Mouse (Mus musculus) midbrain, embryonic 10.5 days (tissue): ENCODE results near the gene Mamdc4. TPM values are rescaled to one million over a fixed set of nuclear protein-coding genes. Genes with fewer than 3 reads are reported as not detected.
"Not testable (repeated sequence)": the region's sequence is repeated elsewhere in the genome, so short reads cannot be mapped to it uniquely, and the experiment has no call there.

ENCODE experiments used
- DNase-seq: peaks from one replicate; pipeline ENCODE4 v3.0.0-alpha.2; 2017; ENCODE audit warnings: low spot score
- H3K27ac ChIP-seq: fragments of 300-500 bp; sonication (generic); replicated peaks from 2 replicates; pipeline ENCODE4 v1.5.1; 2016; ENCODE audit warnings: mild to moderate bottlenecking
- H3K27me3 ChIP-seq: fragments of 300-500 bp; sonication (generic); 2 replicates; pipeline ENCODE4 v1.6.1; 2016; ENCODE audit warnings: low read depth, mild to moderate bottlenecking; ENCODE audit not compliant: poor library complexity, severe bottlenecking
- H3K36me3 ChIP-seq: fragments of 300-500 bp; sonication (generic); 2 replicates; pipeline ENCODE4 v1.6.1; 2016; ENCODE audit warnings: mild to moderate bottlenecking, moderate library complexity
- H3K4me1 ChIP-seq: fragments of 300-500 bp; sonication (generic); 2 replicates; pipeline ENCODE4 v1.6.1; 2016
- H3K4me3 ChIP-seq: fragments of 300-500 bp; sonication (generic); 2 replicates; pipeline ENCODE4 v1.5.1; 2016; ENCODE audit warnings: mild to moderate bottlenecking, moderate library complexity
- H3K9me3 ChIP-seq: fragments of 300-500 bp; sonication (generic); replicated peaks from 2 replicates; pipeline ENCODE4 v1.6.1; 2016; ENCODE audit warnings: mild to moderate bottlenecking
- WGBS: fragments of 180-500 bp; shearing (Covaris S2); methylation state at CpG from one replicate; pipeline ENCODE4 v1.1.7; 2016; 5-methylcytosine and 5-hydroxymethylcytosine counted together
- polyA plus RNA-seq: library from polyadenylated mRNA; unstranded; fragments of >200 nt; fragmentation: Nextera tagmentation; extraction: Ambion mirVana; gene quantifications from 2 replicates; pipeline ENCODE4 v1.2.1, GENCODE M21; 2016

Mamdc4 gene
- polyA plus RNA-seq, 1 experiment from 2014 or later, result 6.7 TPM

DNA sequence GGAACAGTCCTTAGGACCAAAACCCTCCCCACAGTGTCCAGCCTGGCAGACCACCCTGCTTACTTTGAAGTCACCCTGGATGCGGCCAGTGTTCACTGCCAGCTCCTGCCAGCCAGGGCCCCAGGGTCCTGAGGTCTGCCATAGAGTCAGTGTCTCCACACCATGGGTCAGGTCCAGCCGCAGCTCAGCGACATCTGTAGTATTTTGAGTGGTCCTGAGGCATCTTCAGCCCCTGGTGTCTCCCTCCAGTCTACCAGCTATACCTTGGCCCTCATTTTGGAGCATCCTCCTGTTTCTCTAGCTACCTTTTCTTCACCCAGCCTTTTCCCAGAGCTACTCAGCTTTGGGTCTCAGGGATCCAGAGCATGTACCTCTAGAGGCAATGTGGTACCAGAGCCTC, 5.3 kb downstream of the Mamdc4 start:
- H3K4me1 ChIP-seq, result peaks cover 16% of the 10 kb centered on the region
- no peaks in the 10 kb centered on the region for H3K27me3 ChIP-seq
- 92% methylated on average over 3 of the region's 3 CpGs for WGBS
- H3K4me3 ChIP-seq, result no peak overlapping the region
- H3K9me3 ChIP-seq, result no peaks in the 10 kb centered on the region
- no peak overlapping the region for H3K27ac ChIP-seq
- DNase-seq, result no peak
- H3K36me3 ChIP-seq, result peaks cover 91% of the 10 kb centered on the region

DNA sequence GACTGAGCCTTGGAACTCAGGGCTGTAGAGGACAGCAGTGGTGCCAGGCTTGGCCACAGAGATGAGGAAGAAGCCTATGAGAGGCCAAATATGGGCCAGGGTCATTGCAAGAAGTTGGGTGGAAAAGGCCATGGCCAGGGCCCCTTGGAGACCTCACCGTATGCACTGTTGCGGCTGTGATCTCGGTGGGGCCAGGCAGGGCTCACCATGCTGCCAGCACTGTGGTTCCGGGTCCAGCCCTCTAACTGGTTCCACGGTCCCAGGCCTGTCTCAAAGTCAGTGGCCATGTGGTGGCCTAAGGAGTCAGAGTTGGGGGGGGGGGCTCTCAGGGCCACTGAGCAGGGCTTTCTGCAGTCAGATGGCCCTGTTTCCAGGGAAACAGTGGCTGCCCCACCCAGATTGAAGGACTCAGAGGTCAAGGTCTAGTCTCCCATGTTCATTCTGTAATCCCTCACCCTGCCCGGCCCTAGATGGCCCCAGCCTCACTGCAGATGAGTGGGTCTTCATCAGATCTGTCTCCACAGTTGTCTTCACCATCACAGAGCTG, 6.1 kb downstream of the Mamdc4 start:
- Histone ChIP-seq H3K36me3 (peaks cover 99% of the 10 kb centered on the region), H3K27ac (0 out of 2 replicates have a peak overlapping the region, but pooled peaks have one; percentile 1), H3K4me3 (no peak overlapping the region), H3K9me3 (no peaks in the 10 kb centered on the region), H3K4me1 (peaks cover 8% of the 10 kb centered on the region), H3K27me3 (no peaks in the 10 kb centered on the region)
- DNase-seq, result no peak
- WGBS, result 92% methylated on average over 6 of the region's 6 CpGs

DNA sequence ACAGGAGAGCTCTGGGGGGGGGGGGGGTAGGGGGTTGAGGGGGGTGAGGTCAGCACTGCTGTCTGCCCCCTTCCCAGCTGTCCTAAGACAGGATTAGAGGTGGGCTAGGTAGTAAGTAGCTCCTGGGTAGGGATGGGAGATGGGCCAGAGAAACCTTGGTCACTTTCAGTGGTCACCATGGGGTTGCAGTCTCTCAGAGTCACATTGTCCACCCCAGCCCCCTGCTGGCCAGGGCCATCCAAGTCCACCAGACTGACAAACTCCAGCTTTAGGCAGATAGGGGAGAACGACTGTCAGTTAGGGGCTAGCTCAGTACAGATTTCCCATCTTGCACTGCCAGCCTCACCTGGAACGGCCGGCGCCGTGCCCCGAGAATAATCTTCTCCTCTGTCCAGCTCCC, 8.1 kb downstream of the Mamdc4 start:
- WGBS, result 89% methylated on average over 6 of the region's 6 CpGs
- DNase-seq, result no peak
- H3K36me3 ChIP-seq, result peaks cover 100% of the 10 kb centered on the region

DNA sequence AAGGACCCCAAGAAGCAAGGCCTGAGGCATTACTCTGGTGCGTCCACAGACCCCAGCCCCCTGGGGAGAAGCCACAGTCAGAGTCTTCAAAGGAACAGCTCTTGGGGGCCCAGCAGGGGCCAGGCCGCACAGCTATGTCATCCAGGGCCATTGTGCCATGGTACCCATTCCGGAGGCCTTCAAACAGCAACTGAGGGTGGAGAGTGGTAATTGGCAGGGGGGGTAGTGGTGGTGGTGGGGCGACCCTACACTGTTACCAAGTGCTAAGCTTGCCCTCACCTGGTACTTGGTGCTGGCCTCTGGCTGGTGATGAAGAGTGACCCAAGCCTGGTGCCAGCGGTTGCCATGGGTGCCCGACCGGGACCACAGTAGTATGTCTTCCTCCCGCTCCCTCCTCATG, 8.9 kb downstream of the Mamdc4 start:
- Histone ChIP-seq H3K4me3 (no peak overlapping the region), H3K9me3 (no peaks in the 10 kb centered on the region), H3K4me1 (no peaks in the 10 kb centered on the region; the same call in 1 of the 2 replicates), H3K27ac (no peak overlapping the region), H3K36me3 (peaks cover 100% of the 10 kb centered on the region), H3K27me3 (no peaks in the 10 kb centered on the region)
- no peak for DNase-seq
- 86% methylated on average over 8 of the region's 8 CpGs for WGBS

More for the DNA sequence above, 8.1 kb downstream of the Mamdc4 start:
- Histone ChIP-seq H3K27ac (no peak overlapping the region), H3K27me3 (no peaks in the 10 kb centered on the region), H3K4me1 (no peaks in the 10 kb centered on the region; the same call in 1 of the 2 replicates), H3K4me3 (no peak overlapping the region), H3K9me3 (no peaks in the 10 kb centered on the region)

DNA sequence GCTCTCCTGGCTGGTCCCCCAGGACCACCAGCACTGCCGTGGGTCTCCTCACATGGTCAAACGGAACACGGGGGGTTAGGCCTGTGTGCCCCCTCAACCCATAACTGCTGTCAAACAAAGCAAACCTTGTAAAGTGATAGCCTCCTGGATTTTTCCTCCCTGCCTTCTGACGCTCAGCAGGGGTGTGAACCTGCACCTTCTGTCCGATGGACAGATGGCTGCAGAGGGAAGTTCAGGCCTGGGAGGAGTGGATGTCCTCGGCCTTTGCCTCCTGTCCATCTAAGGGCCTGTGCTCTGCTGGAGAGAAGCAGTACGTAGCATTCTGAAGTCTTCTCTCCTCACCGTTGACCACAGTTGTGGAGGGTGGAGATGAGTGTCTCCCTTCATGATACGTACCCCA, 12.7 kb downstream of the Mamdc4 start:
- DNase-seq, result no peak
- Histone ChIP-seq H3K36me3 (peaks cover 75% of the 10 kb centered on the region), H3K4me3 (no peak overlapping the region), H3K27me3 (no peaks in the 10 kb centered on the region), H3K27ac (no peak overlapping the region), H3K9me3 (no peaks in the 10 kb centered on the region), H3K4me1 (peaks cover 21% of the 10 kb centered on the region)
- 85% methylated on average over 9 of the region's 9 CpGs for WGBS

DNA sequence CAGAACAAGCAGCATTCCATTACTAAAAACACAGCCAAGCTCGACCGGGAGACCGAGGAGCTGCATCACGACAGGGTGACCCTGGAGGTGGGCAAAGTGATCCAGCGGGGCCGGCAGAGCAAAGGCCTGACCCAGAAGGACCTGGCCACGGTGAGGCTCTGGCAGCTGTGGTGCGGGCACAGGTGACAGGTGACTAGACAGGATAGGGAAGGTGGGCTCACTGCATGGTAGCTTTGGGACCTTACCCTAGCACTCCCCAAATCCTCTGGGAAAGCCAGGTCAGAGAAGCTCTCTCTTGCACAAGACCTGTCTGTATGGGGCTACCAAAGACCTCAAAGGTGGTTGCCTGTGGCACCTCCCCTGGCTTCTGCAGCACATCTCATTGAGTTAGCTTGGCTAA, 14.1 kb downstream of the Mamdc4 start:
- WGBS, result 88% methylated on average over 8 of the region's 8 CpGs
- Histone ChIP-seq H3K4me3 (no peak overlapping the region), H3K36me3 (peaks cover 61% of the 10 kb centered on the region)

DNA sequence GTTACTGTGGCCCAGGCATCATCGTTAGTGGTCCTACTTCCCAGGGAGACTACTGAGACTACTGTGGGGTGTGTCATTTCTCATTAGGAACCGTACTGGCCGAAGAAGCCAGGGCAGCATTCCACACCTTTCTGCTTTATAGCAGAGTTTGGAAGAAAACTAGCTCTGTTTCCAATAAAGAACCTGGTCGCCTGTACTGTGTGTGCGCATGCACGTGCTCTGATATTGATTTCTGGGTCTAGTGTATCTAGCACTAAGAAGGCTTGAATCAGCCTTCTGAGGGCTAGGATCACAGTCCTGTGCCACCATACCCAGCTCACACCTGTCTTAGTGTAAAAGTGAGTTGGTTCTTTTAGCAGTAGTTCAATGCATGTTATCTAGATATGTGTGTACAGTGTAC, 15.9 kb downstream of the Mamdc4 start:
- H3K4me1 ChIP-seq, result peaks cover 28% of the 10 kb centered on the region
- H3K36me3 ChIP-seq, result peaks cover 43% of the 10 kb centered on the region
- WGBS, result 85% methylated on average over 6 of the region's 6 CpGs
- no peaks in the 10 kb centered on the region for H3K27me3 ChIP-seq
- DNase-seq, result no peak
- H3K27ac ChIP-seq, result 0 out of 2 replicates have a peak overlapping the region, but pooled peaks have one; percentile 94
- H3K4me3 ChIP-seq, result peak overlapping the region; percentile 95
- H3K9me3 ChIP-seq, result no peaks in the 10 kb centered on the region

More for the DNA sequence above, 14.1 kb downstream of the Mamdc4 start:
- Histone ChIP-seq H3K27me3 (no peaks in the 10 kb centered on the region), H3K27ac (no peak overlapping the region), H3K4me1 (peaks cover 28% of the 10 kb centered on the region), H3K9me3 (no peaks in the 10 kb centered on the region)
- no peak for DNase-seq

DNA sequence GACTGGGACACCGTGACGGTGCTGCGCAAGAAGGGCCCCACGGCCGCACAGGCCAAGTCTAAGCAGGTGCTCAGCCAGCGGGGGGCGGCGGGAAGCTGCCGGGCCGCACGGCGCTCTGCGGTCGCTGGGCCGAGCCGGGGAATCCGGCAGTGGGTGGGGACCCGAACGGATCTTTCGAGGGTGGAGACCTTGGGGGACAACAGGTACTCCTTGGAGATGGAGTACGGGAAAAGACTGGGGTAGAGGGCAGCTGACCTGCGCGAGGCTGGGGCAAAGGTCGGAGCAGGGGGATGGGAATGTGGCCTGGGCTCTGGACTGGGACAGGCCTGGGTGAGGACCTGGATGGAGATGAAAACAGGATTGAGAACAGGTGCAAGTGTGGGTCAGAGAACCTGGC, 16.7 kb downstream of the Mamdc4 start:
- H3K27me3 ChIP-seq, result no peaks in the 10 kb centered on the region
- H3K27ac ChIP-seq, result peak overlapping the region; percentile 94
- DNase-seq, result no peak
- H3K4me1 ChIP-seq, result peaks cover 28% of the 10 kb centered on the region
- peak overlapping the region; percentile 95 for H3K4me3 ChIP-seq
- H3K9me3 ChIP-seq, result no peaks in the 10 kb centered on the region
- peaks cover 35% of the 10 kb centered on the region for H3K36me3 ChIP-seq
- under 1% methylated on average over 24 of the region's 24 CpGs for WGBS

DNA sequence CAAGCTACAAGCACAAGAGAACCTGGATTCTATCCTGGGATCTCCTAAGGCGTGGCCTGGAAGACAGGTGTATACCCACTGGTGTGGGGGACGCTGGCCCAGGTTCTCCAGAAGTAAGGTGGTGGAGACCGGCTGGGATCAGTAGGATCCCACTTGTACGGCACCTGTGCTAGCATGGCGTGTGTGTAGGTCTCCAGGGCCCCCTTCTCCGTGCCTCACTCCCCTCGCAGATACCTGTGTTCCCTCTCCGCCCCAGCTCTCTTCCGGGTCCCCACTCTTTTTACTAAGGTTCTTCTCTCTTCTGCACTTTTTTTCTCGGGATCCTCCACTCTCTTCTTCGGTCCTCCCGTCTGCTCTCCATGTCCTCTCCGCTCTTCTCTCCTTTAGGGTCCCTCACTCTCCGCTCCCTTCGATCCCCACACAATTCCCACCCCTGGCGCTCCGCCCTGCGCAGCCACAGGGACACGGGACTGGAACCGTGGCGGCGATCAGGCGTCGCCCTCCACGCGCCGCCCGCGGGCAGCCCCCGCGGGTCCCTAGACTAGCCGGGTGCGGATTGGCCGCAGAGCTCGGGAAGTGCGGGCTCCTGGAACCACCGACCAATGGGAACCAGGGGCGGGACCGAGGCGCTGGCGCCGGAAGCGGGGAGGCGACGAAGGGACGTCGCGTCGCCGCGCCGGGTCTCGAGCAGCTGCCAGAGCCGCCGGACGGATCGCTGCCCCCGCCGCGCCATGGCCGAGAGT, 17.3 kb downstream of the Mamdc4 start, which contains the start of gene Edf1:
Gene Edf1, plus strand, starts transcription at position 627 of the 743 bp plus-strand sequence.
- DNase-seq, result peak; percentile 95
- WGBS, result under 1% methylated on average over 61 of the region's 61 CpGs
- no peaks in the 10 kb centered on the region for H3K27me3 ChIP-seq

DNA sequence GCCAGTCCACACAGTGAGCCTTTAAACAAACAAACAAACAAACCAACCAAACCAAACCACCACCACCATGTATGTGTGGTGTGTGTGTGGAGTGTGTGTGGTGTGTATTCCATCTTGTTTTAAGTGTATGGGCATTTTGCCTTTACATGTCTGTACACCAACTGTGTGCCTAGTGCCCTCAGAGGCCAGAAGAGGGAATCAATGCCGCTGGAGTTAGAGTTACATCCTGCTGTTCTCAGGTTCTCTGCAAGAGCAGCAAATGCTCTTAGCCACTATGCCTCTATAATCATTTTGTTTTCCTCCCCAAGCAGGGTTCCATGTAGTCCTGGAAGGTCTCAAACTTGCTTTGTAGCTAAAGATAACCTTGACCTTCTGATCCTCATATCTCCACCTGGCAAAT, 18.3 kb downstream of the Mamdc4 start:
- Histone ChIP-seq H3K4me1 (peaks cover 28% of the 10 kb centered on the region), H3K36me3 (peaks cover 19% of the 10 kb centered on the region), H3K9me3 (no peaks in the 10 kb centered on the region), H3K27me3 (no peaks in the 10 kb centered on the region), H3K27ac (no peak overlapping the region), H3K4me3 (peak overlapping the region; percentile 95; the same call in 1 of the 2 replicates)
- WGBS, result 59% methylated on average over 1 of the region's 1 CpGs
- no peak for DNase-seq

More for the DNA sequence above, 17.3 kb downstream of the Mamdc4 start, which contains the start of gene Edf1:
- Histone ChIP-seq H3K9me3 (no peaks in the 10 kb centered on the region), H3K36me3 (peaks cover 30% of the 10 kb centered on the region), H3K27ac (peak within 1 kb of the TSS; percentile 94), H3K4me1 (peaks cover 28% of the 10 kb centered on the region), H3K4me3 (peak within 1 kb of the TSS; percentile 95)

DNA sequence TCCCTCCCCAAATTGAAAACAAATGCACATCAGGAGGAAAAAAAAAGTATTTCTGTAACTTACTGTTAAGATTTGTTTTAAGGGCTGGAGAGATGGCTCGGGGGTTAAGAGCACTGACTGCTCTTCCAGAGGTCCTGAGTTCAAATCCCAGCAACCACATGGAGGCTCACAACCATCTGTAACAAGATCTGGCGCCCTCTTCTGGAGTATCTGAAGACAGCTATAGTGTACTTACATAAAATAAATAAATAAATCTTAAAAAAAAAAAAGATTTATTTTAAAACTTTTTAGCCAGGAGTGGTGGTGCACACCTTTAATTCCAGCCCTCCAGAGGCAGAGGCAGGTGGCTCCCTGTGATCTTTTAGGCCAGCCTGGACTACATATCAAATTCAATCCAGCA, 19.2 kb downstream of the Mamdc4 start:
- WGBS, result 45% methylated on average over 2 of the region's 2 CpGs
- H3K27me3 ChIP-seq, H3K27ac ChIP-seq, DNase-seq, H3K9me3 ChIP-seq, H3K4me3 ChIP-seq: not testable (repeated sequence)
- Histone ChIP-seq H3K36me3 (peaks cover 10% of the 10 kb centered on the region), H3K4me1 (peaks cover 28% of the 10 kb centered on the region)

DNA sequence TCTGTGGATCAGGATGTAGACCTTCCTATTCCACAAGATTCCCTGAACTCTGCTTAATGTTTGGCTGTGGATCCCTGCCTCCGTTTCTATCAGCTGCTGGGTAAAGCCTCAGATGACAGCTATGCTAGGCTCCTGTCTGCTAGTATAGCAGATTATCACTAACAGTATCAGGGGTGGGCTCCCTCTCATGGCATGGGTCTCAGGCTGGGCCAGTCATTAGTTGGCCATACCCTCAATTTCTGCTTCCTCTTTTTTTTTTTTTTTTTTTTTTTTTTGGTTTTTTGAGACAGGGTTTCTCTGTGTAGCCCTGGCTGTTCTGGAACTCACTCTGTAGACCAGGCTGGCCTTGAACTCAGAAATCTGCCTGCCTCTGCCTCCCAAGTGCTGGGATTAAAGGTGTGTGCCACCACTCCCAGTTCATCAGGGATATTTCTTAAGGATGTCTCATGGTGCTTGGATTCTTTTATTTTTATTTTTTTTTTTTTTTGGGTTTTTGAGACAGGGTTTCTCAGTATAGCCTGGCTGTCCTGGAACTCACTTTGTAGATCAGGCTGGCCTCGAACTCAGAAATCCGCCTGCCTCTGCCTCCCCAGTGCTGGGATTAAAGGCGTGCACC, 21.4 kb downstream of the Mamdc4 start:
- H3K36me3 ChIP-seq, H3K9me3 ChIP-seq, H3K27ac ChIP-seq, H3K27me3 ChIP-seq, DNase-seq, H3K4me3 ChIP-seq: not testable (repeated sequence)
- H3K4me1 ChIP-seq, result peaks cover 17% of the 10 kb centered on the region
- 91% methylated on average over 4 of the region's 4 CpGs for WGBS

DNA sequence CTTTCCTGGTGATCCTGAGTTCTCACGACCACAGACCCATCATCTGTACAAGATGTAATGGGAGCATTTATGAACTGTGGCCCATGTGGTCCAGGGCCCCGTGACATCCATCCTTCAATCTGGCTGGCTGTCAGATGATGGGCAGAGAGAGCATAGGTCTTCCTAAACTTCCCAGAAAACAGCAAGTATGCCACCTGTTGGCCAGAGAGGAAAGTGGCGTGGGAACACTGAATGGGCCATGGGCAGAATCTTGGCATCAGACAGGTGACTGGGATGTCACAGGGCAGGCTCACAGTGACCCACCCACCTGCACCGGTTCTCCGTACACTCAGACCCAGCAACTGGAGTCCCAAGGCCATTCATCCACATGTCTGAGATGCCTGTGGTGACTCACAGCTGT, 23.5 kb downstream of the Mamdc4 start:
- Histone ChIP-seq H3K36me3 (no peaks in the 10 kb centered on the region), H3K4me1 (peaks cover 9% of the 10 kb centered on the region), H3K27me3 (no peaks in the 10 kb centered on the region), H3K4me3 (no peak overlapping the region), H3K9me3 (no peaks in the 10 kb centered on the region), H3K27ac (no peak overlapping the region)
- no peak for DNase-seq
- 36% methylated on average over 5 of the region's 5 CpGs for WGBS
